Mouse (Mus musculus): ENCODE results near the gene Dennd6b. TPM values are rescaled to one million over a fixed set of nuclear protein-coding genes. Genes with fewer than 3 reads are reported as not detected.

Gene Dennd6b
- total and polyA plus RNA-seq, 3 experiments = 4.1 to 9.1 (median 9.0) TPM

DNA sequence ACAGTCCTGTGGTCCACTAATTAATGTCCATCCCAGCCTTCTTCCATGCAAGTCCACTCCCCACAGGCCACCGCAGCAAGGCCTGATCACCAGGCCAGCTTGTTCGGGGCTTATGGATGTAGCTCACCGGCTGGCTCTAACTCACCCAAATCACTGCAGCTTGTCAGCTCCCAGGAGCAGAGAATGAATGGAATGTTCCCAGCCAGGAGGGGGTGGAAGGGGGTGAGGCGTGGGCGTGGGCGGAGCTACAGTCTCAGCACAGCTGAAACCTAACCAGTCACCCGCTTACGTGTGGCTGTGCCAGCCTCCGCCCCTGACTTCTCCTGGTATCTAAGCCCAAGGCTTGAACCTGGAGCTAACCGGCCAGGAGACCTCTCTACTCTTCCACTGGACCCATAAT lies 26.9 kb downstream of the Dennd6b start:
- peaks cover 23 to 29% of the 10 kb centered on the region in 2 experiments for H3K36me3 ChIP-seq (replicated peaks in 1 of 2; ENCODE audit: control insufficient read depth in 1 of 2, insufficient read depth in 1 of 2, low read length in 1 of 2)
- no peak overlapping the region for H3K4me3 ChIP-seq (replicated peaks in 1 of 3; ENCODE audit: low read depth in 2 of 3, low read length in 2 of 3, poor library complexity in 1 of 3)
- H3K9me3 ChIP-seq (replicated peaks; ENCODE audit: low read length) = no peaks in the 10 kb centered on the region
- no peak for DNase-seq (ENCODE audit: extremely low read depth)
- H3K27me3 ChIP-seq (replicated peaks) = peaks cover 1% of the 10 kb centered on the region
- dilution Hi-C loops (cut with MboI; ENCODE audit: extremely low pct_ligation_motif_present, extremely low pct_unique_long_range_greater_than_20kb, low sequenced_read_pairs) = no loop called here
- peaks cover 11 to 57% of the 10 kb centered on the region in 2 experiments; a peak in 3 of 4 replicates for H3K4me1 ChIP-seq (ENCODE audit: control insufficient read depth in 1 of 2, insufficient read depth in 2 of 2)
- in situ Hi-C loops (cut with MboI; ENCODE audit: low pct_ligation_motif_present, low pct_unique_long_range_greater_than_20kb, low sequenced_read_pairs) = no loop called here
- H3K9ac ChIP-seq (ENCODE audit: insufficient read depth, low read depth) = no peak overlapping the region
- TF ChIP-seq KAT2A (IDR thresholded peaks at IDR 0.05; ENCODE audit: insufficient replicate concordance, low read length) (no peak), ELF1 (IDR thresholded peaks at IDR 0.05; ENCODE audit: low read depth, low read length) (no peak), MAX (IDR thresholded peaks at IDR 0.05; ENCODE audit: low read length) (no peak), USF2 (conservative IDR thresholded peaks at IDR 0.05; ENCODE audit: low read depth, low read length) (no peak), PAX5 (IDR thresholded peaks at IDR 0.05; ENCODE audit: low read length) (no peak), CHD1 (IDR thresholded peaks at IDR 0.05; ENCODE audit: low read depth, low read length) (no peak), NELFE (IDR thresholded peaks at IDR 0.05; ENCODE audit: low read depth, low read length) (no peak), MYC (IDR thresholded peaks at IDR 0.05; ENCODE audit: low read depth, low read length) (no peak), MXI1 (IDR thresholded peaks at IDR 0.05; ENCODE audit: low read depth, low read length) (no peak), RAD21 (IDR thresholded peaks at IDR 0.05; ENCODE audit: low read depth, low read length) (no peak), CHD2 (IDR thresholded peaks at IDR 0.05; ENCODE audit: low read length) (no peak)
- H3K79me2 ChIP-seq (replicated peaks; ENCODE audit: control insufficient read depth, extremely low read depth, insufficient read depth, poor library complexity, severe bottlenecking) = no peaks in the 10 kb centered on the region
- no peak overlapping the region for H3K4me2 ChIP-seq (ENCODE audit: insufficient read depth, low read depth, poor library complexity, severe bottlenecking)
- no peak overlapping the region for H3K27ac ChIP-seq (ENCODE audit: insufficient read depth, low read depth)

DNA sequence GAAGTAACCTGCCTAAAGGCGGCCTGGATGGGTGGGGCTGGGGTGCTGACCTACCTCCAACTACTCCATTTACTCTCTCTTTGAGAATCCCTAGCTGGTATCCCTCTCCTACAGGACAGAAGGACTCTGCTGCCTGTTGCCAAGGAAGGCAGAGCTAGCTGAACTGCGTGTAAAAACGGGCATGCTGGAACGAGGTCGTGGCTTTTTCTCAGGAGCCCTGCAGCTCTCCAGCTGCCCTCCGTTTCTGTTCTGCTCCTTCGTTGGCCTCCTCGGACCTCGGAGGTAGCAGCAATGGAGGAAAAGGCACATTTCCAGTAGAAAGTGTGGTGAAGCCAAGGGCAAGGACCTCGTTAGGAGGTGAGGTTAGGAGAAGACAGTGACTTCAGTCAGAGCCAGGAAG lies 27.4 kb downstream of the Dennd6b start:
- Histone ChIP-seq H3K9ac (ENCODE audit: insufficient read depth, low read depth) (no peak overlapping the region), H3K4me3 (replicated peaks in 1 of 3; ENCODE audit: low read depth in 2 of 3, low read length in 2 of 3, poor library complexity in 1 of 3) (no peak overlapping the region), H3K27ac (ENCODE audit: insufficient read depth, low read depth) (no peak overlapping the region), H3K27me3 (replicated peaks) (peaks cover 1% of the 10 kb centered on the region), H3K79me2 (replicated peaks; ENCODE audit: control insufficient read depth, extremely low read depth, insufficient read depth, poor library complexity, severe bottlenecking) (no peaks in the 10 kb centered on the region), H3K36me3 (replicated peaks in 1 of 2; ENCODE audit: control insufficient read depth in 1 of 2, insufficient read depth in 1 of 2, low read length in 1 of 2) (peaks cover 23 to 31% of the 10 kb centered on the region in 2 experiments), H3K4me2 (ENCODE audit: insufficient read depth, low read depth, poor library complexity, severe bottlenecking) (no peak overlapping the region), H3K9me3 (replicated peaks; ENCODE audit: low read length) (no peaks in the 10 kb centered on the region), H3K4me1 (ENCODE audit: control insufficient read depth in 1 of 2, insufficient read depth in 2 of 2) (peaks cover 14 to 61% of the 10 kb centered on the region in 2 experiments)
- dilution Hi-C loops (cut with MboI; ENCODE audit: extremely low pct_ligation_motif_present, extremely low pct_unique_long_range_greater_than_20kb, low sequenced_read_pairs) (no loop called here), in situ Hi-C loops (cut with MboI; ENCODE audit: low pct_ligation_motif_present, low pct_unique_long_range_greater_than_20kb, low sequenced_read_pairs) (no loop called here)
- TF ChIP-seq MAX (IDR thresholded peaks at IDR 0.05; ENCODE audit: low read length) (no peak), CTCF (conservative IDR thresholded peaks at IDR 0.05 in 1 of 2, IDR thresholded peaks at IDR 0.05 in 1 of 2; ENCODE audit: low read depth in 2 of 2, low read length in 2 of 2) (no peak), MYC (IDR thresholded peaks at IDR 0.05; ENCODE audit: low read depth, low read length) (no peak), ZMIZ1 (IDR thresholded peaks at IDR 0.05; ENCODE audit: low read depth, low read length) (no peak), JUN (IDR thresholded peaks at IDR 0.05; ENCODE audit: insufficient read depth, low read depth, low read length) (no peak), CHD2 (IDR thresholded peaks at IDR 0.05; ENCODE audit: low read length) (no peak), E2F4 (IDR thresholded peaks at IDR 0.05; ENCODE audit: insufficient replicate concordance, low read depth, low read length) (no peak), ELF1 (IDR thresholded peaks at IDR 0.05; ENCODE audit: low read depth, low read length) (no peak), KAT2A (IDR thresholded peaks at IDR 0.05; ENCODE audit: insufficient replicate concordance, low read length) (no peak), CHD1 (IDR thresholded peaks at IDR 0.05; ENCODE audit: low read depth, low read length) (no peak), SMC3 (IDR thresholded peaks at IDR 0.05; ENCODE audit: low read depth, low read length) (no peak), RAD21 (IDR thresholded peaks at IDR 0.05; ENCODE audit: low read depth, low read length) (no peak), ZNF384 (IDR thresholded peaks at IDR 0.05; ENCODE audit: low read depth, low read length) (no peak), TBP (conservative IDR thresholded peaks at IDR 0.05; ENCODE audit: low read depth, low read length) (no peak), USF2 (conservative IDR thresholded peaks at IDR 0.05; ENCODE audit: low read depth, low read length) (no peak), UBTF (IDR thresholded peaks at IDR 0.05; ENCODE audit: low read depth, low read length) (no peak), EP300 (IDR thresholded peaks at IDR 0.05; ENCODE audit: low read length) (no peak)
- DNase-seq (ENCODE audit: extremely low read depth) = no peak

Measured in CH12.LX (cell line).